Mouse (Mus musculus): ENCODE measurements around the gene Fkbp7.
A peak's percentile ranks its signal among the peaks of the same experiment; 100 is the strongest.

The Fkbp7 gene

DNA sequence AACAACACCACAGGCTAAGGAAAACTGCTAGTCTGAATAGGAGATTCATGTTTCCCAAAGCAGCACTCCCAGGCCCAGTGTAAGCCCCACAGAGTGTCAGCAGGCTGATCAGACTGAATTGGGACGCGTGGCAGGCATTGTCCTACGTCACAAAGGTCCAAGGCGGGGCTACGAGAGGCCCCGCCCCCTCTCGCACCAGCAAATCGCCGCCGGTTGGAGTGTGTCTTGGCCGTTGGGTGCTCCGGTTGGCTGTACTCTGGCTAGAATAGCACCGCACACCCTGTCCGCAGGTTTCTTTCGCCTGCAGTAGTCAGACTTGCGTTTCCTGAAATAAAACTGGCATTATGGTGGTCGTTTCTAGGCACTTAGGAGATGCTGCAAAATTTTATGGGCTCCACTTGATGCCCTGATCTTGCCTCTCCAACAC lies at the start of gene Fkbp7:
Fkbp7 (minus strand) TSS at position 151 of the 427 bp plus-strand sequence.
- DNase-seq (ENCODE audit: low spot score) = peak; percentile 90

DNA sequence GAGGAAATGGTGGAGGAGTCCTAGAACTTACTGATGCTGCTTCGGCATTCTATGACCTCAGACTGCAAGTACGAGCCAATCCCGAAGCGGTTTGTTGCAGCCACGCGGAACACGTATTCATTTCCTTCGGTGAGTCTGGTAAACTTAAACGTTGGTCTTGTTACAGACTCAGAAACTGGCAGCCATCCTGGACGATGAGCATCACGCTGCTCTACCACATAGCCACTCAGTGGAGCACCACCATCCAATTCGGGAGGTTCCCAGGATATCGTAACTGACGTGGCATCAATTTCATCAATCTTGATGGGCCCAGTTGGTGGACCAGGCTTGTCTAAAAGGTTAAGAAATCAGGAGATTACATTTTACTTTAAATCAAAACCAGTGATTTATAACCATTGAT lies 46.7 kb upstream of the Fkbp7 start:
- DNase-seq (ENCODE audit: low spot score) = no peak

DNA sequence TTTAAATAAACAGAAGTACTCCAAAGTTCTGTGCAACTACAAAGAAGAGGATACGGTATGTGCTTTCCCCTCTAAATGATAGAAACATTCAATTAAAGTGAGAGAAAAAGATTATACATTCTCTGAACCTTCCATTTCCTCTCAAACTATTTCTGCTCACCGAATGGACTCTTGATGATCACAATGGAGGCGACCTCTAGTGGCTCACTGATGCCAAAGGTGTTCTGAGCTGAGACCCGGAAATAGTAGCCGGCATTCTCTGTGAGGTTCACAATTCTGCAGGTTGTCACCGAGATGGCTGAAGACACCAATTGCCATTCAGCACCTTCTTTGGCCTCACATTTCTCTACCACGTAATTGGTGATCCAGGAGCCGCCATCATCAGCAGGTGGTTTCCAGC lies 42.1 kb upstream of the Fkbp7 start:
- no peak for DNase-seq (ENCODE audit: low spot score)

DNA sequence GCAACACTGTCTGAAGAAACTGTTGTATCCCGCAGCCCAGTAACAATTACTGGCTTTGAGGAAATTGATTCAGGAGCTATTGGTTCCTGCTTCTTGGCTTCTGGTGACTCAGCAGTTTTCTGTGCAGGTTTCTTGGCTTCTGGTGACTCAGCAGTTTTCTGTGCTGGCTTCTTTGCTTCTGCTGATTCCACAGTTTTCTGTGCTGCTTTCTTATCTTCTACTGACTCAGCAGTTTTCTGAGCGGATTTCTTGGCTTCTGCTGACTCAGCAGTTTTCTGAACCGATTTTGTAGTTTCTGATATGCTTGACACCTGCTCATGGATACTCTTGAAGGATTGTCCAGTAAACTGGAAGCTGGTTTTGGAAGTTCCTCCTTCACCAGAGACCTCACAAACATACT lies 35.6 kb upstream of the Fkbp7 start:
- no peak for DNase-seq (ENCODE audit: low spot score)

DNA sequence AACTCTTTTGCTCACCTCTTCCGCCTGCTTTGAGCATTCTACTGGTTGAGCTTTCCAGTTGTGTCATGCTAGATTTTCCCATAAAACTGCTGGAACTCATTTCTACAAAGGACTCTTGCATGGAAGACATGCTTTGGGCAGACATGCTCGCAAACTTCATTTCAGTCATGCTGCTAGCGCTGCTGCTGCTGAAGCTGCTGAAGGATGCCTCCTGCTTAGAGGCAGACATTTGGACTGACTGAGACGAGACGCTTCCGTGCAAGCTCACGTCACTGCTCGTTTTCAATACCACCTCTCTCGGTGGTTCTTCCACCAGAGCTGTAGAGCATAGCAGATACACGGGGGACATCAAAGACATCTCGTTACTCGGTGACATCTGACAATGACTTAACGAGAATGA lies 32.7 kb upstream of the Fkbp7 start:
- DNase-seq (ENCODE audit: low spot score) = no peak

DNA sequence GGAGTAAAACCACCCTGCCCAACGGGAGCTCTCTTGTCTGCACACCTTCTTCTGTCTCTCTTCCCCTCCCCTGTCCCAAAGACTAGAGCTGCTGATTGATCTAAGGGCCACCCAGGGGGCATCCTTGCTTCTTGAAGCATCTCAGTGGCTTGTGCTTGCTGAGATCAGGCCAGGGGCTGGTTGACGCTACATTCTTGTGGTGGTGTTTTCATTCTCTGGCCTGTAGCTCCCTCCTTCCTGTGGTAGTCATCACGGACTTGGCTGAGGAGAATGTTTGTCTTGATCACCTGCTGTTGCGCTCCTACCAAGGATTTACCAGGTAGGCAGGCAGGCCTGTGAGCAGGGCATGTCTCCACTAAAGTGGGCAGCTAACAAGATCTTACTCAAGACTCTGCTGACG lies 29.8 kb upstream of the Fkbp7 start:
- DNase-seq (ENCODE audit: low spot score) = no peak

DNA sequence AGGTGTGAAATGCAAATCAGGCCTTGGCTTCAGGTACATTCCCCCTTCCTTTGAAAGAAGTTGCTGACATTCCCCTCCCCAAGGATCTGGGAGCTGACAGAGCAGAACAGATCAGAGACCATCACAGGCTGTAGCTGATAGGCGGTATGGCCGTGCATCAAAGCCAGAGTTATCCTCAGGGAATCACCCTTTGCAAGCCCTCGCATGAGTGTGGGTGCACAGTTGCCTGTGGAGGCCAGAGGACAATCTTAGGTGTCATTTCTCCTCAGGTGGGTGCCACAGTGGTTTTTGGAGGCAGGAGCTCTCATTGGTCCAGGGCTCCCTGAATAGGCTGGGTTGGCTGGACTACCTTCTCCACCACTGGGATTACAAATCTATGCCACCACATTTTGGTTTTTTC lies 29.3 kb upstream of the Fkbp7 start:
- DNase-seq (ENCODE audit: low spot score) = no peak

DNA sequence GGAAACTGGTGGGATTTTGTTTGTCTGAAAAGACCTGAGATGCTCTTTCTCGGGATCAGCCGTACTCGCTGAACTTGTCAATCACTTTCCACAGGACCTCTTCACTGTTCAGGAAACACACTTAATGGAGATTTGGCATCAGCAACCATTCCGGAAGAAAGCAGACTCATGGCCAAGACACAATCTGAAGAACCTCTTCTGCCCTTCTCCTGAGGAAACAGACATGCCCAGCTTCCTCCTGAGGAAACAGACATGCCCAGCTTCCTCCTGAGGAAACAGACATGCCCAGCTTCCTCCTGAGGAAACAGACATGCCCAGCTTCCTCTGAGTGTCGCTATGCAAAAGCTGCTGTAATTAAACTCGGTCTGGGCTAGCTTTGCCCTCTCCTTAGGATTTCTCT lies 22.4 kb upstream of the Fkbp7 start:
- no peak for DNase-seq (ENCODE audit: low spot score)

DNA sequence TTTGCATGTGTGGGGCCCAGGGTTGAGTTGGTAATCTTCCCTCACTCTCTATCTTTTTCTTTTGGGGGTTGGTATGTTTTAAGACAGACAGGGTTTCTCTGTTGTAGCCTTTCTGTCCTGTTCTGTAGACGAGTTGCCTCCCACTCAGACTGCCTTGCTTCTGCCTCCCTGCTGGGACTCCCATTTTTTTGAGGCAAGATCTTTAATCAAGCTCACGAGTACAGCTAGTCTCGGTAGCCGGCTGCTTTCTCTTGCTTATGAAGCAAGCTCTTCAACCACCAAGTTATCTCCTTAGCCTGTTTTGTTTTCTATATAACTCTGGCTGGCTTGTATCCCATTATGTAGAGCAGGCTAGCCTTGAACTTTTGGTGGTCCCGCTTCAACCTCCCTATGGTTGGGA lies 20.8 kb upstream of the Fkbp7 start:
- no peak for DNase-seq (ENCODE audit: low spot score)

DNA sequence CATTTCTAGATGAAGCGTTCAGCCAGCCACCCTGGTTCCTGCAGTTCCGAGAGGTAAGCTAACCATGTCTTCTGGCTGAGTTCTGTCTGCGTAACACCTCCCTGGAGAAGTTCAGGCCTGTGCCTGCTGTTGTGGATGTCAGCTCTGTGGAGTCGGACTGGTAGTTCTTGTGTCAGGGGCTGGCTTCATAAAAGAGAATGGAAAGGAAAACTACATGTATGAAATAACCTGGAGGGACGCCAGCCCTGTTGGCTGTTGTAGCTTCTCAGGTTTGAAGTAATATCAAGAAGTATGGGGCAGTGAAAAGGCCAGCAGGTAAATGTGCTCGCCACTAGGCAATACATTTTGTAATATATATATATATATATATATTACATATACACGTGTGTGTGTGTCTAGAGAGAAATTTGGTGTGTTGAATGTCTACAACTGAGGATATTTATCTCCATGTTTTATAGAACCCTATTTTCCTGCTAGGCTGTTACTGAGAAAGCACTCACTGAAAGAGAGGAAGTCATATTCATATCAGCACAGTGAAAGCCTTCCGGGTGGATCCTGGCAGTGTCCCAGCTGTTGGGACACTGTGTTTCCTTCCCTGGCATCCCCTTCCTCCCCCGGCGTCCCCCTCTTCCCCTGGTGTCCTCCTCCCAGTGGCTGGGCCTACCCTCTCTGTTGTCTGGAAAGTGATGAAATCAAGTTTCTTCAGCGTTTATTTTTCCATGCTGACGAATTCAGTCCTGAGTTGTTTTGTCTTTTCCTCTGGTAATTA lies 17.7 kb upstream of the Fkbp7 start:
- no peak for DNase-seq (ENCODE audit: low spot score)

DNA sequence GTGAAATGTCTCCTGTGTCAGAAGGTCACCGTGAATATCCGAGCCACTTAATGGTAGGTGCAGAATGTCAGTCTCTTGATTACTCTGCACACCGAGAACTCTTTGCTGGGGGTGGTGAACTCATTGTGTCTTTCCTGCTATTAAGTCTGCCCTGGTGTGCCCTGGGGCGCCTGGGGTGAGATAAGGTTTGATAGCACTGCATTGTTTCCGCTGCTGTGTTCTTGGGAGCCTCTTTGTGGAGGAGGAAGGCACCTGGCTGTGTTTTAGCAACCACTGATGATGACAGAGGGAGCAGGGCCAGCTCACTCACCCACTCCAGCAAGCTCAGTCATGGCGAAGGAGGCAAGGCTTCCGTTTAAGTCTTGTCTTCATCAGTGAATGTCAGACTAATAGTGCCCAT lies 15.2 kb upstream of the Fkbp7 start:
- no peak for DNase-seq (ENCODE audit: low spot score)

DNA sequence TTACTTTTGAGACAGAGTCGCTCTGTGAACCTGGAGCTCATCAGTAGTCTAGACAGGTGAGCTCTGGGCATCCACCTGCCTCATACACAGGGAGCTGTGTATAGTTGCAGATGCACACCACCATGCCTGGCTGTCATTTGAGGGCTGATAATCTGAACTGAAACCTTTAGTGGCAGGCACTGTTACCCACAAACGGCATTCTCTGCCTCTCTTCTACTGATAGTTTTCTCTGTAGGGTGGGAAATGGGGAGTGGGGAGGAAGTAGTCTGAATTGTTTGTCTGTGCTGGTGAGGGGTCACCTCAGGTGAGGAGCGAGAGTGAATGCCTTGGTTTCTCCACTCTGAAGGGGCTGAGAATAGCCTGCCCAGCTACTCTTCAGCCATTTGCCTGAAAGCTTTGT lies 14.7 kb upstream of the Fkbp7 start:
- DNase-seq (ENCODE audit: low spot score) = no peak

DNA sequence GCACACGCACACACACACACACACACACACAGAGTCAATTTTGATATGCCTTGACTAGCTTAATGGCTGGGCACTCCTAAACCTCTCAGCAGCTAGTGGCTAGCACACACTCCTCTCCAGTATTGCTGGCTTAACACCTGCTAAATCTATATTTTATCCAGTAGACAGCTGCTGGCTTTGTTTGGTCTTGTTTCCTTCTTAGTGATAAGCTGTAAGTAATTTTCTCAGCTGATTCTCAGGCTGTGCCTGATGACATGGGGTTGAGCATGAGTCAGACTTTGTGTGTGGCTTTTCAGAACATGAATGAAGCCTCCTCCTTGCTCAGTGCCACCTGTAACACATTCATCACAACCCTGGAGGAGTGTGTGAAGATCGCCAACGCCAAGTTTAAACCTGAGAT lies 14.1 kb upstream of the Fkbp7 start:
- no peak for DNase-seq (ENCODE audit: low spot score)

DNA sequence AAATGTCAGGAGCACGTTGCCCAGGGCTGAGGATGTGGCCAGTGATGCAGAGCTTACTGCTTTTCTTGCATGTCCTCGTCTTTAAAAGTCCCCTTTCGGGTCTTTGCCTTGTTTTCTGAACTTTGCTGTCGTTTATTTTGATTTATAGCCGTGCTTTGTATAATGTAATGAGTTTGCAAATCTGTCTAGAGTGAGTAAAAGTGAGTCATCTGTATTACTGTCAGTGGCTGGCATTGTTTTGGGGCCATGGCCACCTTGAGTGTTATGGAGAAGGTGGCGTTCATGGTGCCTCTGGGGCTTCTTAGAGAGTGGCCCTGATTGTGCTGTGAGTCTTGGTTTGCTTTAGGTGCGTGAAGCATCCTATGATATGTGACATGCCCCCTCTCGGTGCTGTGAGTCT lies 9.4 kb upstream of the Fkbp7 start:
- DNase-seq (ENCODE audit: low spot score) = no peak

DNA sequence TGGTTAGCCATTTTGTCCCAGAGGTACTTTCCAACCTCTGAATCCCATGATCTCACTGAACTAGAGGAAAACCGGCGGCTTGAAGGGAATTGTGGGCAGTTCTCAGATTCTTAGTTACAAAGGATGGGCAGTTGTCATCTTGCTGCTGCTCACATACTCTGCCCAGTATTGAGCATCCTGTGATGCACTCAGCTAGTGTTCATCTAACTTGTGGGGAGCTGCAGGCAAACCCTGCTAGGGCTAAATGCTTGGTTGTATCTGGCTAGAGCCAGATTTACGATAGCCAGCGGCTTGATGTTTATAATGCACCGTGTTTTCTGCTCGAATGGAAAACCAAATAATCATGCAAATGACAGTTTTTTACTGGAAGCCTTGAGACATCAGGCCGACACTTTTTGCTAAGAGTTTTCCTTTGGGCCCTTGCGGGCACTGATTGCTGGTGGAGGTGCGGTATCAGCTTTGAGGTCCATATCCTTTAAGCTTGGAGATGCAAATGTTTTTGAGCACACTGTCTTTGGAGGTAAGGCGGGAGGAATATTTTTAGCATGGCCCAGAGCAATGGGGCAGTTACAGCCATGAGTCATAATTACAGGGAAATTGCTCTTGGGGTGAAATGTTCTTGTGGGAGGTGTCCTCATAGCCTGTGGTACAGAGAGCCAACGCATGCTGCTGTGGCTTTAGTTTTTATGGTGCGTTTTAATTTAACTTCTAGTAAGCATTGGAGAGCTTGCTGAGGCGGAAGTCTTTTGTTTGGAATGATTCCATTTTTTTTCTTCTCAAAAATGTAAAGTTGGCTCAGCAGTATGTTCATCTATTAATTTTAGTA lies 3.7 kb upstream of the Fkbp7 start:
- no peak for DNase-seq (ENCODE audit: low spot score)

DNA sequence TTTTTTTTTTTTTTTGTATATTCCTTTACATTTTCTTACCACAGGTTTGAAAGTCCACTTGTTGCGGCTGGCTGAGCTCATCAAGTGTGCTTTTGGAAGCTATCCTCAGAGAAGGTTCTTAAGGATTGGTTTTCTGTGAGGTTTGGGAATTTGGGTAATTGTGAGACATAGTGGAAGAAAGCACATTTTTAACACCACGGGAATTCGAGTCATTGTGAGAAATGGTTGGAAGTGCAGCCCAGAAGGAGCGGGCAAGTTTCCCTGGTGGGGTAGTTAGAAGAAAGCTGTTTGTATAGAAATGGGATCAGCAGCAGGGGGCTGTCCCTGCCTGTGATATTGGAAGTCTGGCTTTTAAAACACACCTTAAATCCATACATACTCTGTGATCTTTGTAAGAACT lies 3.0 kb upstream of the Fkbp7 start:
- no peak for DNase-seq (ENCODE audit: low spot score)

DNA sequence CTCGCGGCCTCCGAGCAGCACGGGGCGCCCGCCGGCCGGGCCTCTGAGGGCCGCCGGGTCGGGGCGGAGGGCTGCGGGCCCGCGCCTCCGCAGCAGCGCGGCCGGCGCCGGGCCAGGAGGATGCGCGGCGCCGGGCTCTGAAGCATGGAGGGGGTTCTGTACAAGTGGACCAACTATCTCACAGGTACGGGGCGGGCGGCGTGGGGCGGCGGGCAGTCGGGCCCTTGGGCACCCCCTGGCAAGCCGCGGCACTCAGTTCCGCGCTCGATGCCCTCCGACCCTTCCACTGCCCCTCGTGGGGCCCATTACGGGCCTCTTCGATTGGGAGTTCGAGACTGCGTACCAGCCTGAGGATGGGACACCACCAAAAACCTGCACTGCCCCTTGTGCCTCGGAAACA lies 2.5 kb upstream of the Fkbp7 start:
- no peak for DNase-seq (ENCODE audit: low spot score)

DNA sequence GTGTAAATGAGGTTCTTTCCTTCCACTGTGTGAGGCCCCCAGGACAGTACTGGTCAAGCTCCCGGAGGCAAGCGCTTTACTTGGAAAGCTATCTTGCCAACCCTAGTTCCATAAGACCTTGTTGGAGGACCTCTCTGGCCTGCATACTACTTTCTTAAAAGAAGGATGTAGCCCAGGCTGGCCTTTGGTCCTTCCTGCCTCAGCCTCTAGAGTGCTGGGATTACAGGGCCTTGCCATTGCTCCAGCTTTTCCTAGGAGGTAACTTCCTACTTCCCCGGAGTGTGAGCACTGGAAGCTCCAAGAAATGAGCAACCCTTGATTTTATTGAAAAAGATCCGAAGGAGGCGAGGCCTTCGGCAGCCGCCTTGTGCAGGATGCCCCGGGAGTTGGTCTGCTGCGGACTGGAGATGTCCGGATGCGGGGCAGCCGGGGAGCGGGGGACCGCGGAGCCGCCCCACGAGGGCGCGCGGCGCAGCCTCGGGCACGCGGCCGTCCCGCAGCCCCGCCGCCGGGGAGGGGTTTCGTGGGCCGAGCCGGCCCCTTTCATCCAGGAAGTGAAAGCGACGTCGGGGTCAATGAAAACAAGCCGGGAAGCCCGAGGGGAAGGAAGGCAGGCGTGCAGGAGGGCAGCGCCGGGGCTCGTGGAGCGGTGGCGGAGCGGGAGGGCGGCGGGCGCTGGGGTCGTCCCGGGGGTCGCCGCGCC lies 2.0 kb upstream of the Fkbp7 start, which contains the start of gene Plekha3:
Plekha3 (plus strand) TSS at position 557 of the 703 bp plus-strand sequence.
- DNase-seq (ENCODE audit: low spot score) = peak; percentile 86

DNA sequence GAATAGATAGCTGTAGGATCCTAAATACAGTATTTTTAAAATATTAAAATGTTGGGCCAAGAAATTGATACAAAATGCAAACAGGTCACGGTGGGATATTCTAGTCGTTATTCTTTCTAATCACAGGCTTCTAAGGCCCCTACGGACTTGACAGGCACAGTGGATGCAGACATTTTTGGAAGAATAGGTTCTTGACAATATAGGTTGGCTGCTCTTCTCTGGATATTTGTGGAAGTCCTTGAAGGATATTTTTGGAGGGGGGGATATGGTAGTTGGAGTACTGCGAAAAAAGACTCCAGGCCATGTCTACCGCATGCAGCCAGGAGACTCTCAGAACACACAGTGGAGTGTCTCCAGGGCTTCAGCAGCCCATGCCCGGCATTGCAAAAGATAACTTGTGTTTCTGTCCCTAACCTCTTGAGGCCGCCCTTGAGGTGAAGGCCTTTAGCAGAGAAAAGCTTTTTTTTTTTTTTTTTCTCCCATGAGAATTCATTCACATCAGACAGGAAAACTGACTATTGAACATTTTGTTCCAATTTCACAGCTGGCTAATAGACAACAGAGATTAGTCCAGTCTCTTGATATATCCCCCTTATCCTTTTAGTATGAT lies 661 bp upstream of the Fkbp7 start:
- peak; percentile 40 for DNase-seq (ENCODE audit: low spot score)

DNA sequence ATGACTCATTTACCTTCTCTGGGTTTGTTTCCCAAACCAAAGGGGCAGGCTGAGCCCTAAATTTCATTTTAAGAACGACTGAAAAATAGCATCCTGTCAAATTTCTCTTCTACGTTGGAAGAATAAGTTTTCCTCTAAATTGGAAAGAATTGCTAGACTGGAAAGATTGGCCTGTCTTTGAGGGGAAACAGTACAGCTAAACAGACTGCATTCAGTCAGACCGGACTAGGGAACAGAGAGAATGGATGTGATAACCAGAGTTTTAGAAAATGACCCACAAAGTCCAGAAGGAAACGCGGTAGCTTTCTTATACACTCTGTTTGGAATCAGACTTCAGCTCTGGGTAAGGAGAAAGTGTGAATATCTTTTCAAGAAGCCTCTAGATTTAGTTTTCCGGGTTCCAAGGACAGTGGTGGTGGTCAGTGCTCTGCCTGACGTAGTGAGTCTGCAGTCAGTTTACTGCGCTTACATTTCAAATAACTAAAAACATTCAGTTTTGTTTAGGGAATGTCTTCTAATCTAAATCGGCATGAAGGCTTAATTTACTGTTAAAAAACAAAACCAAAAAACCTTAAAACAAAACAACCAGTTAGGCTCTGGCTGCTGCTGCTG lies 676 bp downstream of the Fkbp7 start:
- no peak for DNase-seq (ENCODE audit: low spot score)

DNA sequence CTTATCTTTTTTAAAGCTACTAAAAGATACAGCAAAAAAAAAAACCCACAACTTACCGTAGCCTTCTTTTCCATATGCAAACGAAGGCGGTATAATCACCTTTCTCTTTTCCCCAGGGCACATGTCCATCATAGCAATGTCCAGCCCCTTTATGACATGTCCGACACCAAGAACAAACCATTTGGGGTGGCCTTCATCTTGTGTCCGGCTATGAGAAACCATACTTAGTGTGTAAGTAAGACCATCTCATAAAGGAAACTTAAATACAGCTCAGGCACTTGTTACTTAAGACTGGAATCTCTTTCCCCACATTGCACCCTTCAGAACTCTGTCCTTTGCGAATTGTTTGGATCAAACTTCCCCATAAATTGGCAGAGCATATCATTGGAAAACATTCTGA lies 1.3 kb downstream of the Fkbp7 start:
- no peak for DNase-seq (ENCODE audit: low spot score)

DNA sequence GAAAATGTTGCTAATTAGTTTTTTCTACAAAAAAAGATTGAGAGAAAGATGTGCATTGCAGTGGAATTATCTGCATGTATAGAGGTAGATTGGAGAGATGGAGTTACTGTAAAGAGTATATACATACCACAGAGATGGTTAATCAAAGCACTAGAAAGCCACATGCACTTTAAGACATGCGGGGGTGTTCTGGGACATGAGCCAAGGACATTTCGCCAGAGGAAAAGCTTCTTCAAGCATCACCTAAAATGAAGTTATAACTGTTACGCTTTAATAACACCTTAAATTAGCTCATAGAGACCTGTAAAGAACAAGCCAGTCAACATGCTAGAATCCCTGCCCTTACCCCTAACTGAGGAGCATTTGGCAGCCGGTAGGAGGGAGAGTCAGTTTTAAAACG lies 5.7 kb downstream of the Fkbp7 start:
- no peak for DNase-seq (ENCODE audit: low spot score)
